Mouse (Mus musculus) liver, embryonic 14.5 days (tissue): Measurements from ENCODE around the gene Ntrk3.

Experiments used
- CTCF ChIP-seq: IDR thresholded peaks from 2 replicates; pipeline ENCODE4 v1.5.1; 2016; ENCODE audit warnings: antibody characterized with exemption, low read depth, control low read depth
- EP300 ChIP-seq: IDR thresholded peaks from 2 replicates; pipeline ENCODE4 v1.6.1; 2016; ENCODE audit warnings: antibody characterized with exemption, low read depth

DNA sequence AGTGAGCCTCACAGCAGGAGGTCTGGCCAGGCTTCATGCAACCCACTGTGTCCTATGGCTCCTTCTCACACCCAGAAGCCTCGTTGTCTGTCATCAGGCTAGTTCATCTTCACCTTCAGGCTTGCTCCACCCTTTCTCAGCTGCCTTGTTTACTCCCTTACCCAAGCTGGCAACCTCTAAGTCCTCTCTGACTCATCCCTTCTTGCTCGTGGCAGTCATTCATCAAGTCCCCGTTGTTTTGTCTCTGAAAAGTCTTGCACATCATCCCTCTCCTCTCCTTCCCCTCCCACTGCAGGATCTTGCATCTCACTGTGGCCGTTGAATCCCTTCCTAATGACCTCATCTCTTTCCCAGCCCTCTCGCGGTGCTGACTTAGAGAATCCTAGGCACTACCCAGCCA is 35.1 kb downstream of the Ntrk3 start:
- TF ChIP-seq CTCF (no peak), EP300 (no peak)
